Mouse (Mus musculus): ENCODE measurements around the gene Orai3.

The Orai3 gene

GRCm38 (mm10) chr7:127799738-127800137 is 30.1 kb downstream of the Orai3 start:
- DNase-seq, result no peak

DNA sequence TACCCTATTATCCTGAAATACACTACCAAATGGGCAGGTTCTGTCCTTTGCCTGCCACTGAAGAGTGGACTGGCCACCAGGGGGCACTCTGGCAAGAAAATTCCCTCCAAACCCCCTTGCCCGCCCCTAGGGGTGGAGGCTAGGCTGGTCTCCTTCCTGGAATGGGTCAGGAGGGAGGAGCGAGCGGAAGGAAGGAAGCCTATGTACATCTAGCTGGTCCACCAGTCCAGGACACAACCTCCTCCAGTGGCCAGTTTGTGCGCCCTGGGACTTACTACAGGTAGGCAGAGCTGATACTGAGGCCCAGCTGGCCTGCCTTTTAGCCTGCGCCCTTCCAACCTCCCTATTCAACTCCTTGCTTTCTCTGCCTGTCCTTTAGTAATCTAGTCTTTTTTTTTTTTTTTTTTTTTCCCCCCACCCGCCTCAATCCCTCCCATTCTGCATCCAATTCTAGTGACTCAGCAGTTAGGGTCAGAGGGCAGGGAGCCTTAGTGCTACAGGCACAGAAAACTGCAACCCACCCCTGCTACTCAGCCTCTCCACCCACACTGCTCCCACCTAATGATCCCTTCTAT is 30.9 kb downstream of the Orai3 start, which contains the start of gene Hsd3b7:
Gene Hsd3b7 (plus strand): TSS at position 170 of the 575 bp plus-strand sequence.
- peak; percentile 86 for DNase-seq

DNA sequence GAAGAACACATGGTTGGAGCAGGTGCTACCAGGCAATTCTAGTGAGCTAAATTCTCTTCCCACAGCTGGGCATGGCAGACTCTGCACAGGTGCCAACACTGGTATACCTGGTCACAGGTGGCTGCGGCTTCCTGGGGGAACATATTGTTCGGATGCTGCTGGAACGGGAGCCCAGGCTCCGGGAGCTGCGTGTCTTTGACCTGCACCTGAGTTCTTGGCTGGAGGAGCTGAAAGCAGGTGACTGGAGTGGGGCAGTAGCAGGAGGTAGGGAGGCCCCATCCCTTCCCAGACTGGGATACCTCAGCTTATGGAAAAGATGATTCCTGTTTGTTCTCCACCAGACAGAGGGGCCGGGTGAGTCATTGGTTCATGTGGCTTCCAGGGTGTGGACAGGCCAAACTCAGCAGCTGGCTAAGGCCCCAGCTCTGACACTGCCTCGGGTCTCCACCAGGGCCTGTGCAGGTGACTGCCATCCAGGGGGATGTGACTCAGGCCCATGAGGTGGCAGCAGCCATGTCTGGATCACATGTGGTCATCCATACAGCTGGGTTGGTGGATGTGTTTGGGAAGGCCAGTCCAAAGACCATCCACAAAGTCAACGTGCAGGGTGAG is 31.5 kb downstream of the Orai3 start:
- peak; percentile 40 to 57 for DNase-seq

DNA sequence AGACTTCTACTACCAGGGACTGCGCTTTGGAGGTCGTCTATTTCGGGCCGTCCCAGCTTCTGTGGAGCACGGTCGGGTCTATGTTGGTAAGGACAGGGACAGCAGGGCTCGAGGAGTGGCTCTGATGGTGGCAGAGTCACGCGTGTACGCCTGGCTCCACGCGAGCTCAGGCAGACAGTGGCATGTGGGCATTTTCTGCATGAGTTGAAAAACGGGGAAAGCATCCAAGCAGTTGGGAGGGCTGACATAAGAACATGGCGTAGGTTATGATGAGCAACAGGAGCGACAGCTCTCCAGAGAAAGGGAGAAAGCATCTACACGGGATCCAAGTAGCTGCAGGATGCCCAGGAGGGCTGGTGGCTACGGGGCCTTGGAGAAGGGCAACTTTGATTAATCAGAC is 32.7 kb downstream of the Orai3 start:
- peak; percentile 82 to 83 for DNase-seq

GRCm38 (mm10) chr7:127808821-127809220 is 39.2 kb downstream of the Orai3 start:
- no peak for DNase-seq

DNA sequence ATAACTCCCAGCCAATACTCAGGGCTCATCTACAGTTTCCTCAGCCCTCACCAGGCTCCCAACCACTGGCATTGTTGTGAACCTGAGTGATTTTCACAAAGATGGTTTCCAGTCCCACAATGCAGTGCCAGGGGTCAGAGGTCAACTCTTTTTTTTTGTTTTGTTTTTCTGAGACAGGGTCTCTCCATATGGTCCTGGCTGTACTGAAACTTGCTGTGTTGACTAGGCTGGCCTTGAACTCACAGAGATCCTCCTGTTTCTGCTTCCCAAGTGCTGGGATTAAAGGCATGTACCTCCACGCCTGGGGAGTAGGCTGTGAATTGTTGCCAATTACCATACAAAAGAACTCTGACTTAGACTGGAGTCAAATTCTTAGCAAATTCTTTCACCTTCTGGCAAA is 40.2 kb downstream of the Orai3 start:
- no peak for DNase-seq

GRCm38 (mm10) chr7:127810650-127811049 is 41.0 kb downstream of the Orai3 start:
- peak in 1 of 2 experiments; percentile 19 for DNase-seq

GRCm38 (mm10) chr7:127811240-127811639 is 41.6 kb downstream of the Orai3 start:
- peak in 1 of 2 experiments; percentile 25 for DNase-seq

DNA sequence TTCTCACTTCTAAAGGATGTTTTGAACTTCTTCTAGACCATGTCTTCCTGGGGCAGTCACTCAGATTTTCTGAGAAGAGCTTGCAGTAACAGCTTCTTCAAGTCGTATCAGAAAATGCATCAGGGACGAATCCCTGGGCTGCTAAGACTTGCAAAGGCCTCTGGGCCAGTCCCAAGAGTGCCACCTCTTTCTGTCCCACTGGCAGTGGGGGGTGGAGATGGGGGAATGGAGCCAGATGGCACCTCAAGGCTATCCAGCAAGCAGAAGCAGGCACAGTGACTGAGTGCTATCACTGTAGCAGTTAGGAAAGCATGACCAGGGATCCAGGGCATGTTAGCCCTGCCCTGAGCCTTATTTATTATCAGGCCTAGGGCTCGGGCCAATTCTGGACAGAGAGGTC is 42.7 kb downstream of the Orai3 start:
- DNase-seq, result peak; percentile 45 to 55

- no peak for DNase-seq
Measured at GRCm38 (mm10) chr7:127813821-127814220, 44.2 kb downstream of the Orai3 start.

DNA sequence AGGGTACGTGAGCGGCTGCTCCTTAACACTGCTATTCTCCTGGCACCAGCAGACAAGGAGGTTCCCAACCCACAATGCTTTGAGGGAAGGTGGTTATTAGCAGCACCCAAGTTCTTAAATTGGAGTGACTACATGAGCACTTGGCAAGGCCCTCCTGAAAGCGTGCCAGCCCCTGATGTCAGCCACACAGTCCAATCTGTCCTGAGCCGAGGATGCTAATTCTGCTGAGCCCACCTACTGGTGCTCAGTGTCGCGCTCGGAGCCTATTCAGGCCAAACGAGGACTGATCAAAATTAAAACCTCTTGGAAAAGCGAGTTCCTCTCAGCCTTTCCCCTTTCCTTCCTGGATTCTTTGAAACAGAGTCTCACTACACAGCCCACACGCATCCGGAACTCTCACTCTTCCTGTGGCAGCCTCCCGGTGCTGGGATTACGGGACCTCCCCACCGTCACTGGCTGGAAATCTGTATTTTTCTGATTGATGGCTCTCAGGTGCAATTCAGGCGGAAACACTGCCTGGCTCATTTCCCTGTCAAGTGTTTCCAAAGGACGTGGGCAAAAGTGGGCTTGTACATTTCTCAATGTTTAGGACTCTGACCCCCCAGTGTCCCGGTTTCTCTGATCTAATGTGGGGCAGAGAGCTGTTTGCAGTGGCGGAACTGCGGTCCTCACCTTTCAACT is 44.8 kb downstream of the Orai3 start:
- peak; percentile 95 to 96 for DNase-seq

DNA sequence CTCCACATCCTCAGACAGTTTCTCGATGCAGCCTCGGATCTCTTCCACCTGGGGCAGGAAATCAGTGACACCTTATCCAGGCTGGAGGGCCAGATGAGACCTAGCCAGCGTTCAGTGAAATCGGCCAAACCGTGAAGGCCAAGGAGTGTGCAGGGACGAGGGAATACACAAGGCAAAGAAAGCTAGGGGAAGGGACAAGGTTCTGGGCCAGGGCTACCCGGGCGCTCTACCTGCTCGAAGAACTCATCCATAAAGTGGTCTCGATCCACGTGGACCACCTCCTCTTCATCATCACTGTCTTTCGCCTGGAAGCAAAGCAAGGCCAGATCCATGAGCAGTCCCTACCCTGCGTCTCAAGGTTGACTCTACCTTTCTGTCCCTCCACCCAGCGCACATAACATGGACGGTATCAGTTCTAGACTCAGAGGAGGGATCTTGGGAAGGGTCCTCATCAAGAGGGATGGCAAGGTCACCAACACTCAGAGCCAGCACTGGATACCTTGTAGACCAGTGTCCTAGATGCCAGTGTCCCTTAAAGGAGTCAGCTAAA is 45.6 kb downstream of the Orai3 start:
- DNase-seq, result no peak

DNA sequence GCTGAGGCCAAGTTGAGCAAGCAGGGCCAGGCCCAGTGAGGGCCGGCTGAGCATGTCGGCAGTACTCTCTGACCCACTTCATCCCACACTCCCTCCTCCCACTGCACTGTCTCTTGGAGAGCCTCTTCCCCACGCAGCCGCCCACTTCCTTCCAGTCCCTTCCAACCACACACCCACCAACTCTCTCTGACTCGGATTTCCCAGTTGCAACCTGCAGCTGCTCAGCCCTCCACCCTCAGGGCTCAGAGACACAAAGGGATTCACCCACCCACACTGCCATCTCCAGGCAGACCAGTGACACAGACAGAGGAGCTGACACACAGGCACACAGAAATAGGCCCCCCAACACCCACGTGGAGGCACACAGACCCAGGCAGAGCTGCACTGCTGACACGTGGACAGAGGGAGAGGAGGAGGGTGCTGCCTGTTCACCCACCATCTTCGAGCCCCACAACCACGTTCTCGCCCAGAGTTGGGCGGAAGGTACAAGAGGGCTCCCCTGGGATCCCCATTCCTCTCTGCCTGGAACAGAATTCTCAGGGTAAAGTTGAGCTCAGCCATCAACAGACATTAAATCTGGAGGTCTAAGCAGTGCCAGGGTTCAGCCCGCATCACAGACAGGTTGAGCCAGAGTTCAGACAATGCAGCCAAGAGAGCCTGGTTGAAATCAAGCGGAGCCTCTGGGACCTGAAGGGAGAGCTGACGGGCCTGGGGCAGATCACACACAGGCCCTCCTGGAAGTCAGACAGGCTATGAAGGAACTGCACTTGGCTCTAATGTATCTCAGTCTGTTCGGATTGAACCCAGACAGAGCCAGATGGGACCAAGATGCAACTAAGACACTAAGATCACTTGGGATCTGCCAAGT is 46.6 kb downstream of the Orai3 start:
- DNase-seq, result peak; percentile 59 to 67

- peak; percentile 42 for DNase-seq
Measured at GRCm38 (mm10) chr7:127817053-127817452, 47.4 kb downstream of the Orai3 start.

- DNase-seq, result no peak
Measured at GRCm38 (mm10) chr7:127817776-127818175, 48.2 kb downstream of the Orai3 start.

DNA sequence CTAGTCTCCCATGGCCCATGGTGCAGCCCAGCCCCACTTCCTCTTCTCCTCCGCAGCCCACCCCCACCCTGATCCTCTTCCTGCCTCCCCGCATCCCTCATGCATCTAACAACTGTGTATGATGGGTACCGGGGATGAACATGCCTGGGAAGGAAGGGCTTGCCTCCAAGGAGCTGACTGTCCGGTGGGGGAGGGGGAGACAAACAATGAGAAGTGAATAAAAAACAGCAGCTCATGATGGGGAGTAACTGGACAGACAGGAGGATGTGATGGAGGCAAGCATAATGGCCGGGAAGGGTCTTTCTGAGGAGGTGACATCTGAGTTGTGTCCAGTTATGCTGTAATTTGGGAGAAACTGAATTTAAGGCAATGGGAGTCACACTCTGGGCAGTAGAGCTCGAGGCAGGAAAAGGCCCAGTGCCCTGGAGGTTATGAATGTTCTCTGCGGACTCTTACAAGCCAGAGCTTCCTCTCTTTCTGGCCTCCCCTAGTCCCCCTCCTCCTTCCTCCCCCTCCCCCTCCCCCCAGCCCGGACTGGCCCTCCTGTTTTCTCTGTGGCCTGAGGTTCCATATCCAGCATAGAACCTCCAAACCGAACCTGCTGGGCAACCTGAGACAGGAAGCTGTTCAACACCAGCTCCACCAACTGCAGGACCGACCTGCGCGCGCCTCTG is 51.4 kb downstream of the Orai3 start:
- DNase-seq, result no peak

GRCm38 (mm10) chr7:127822494-127822893 is 52.9 kb downstream of the Orai3 start:
- DNase-seq, result no peak

GRCm38 (mm10) chr7:127823236-127824171 is 53.9 kb downstream of the Orai3 start:
- DNase-seq, result peak; percentile 58 to 71

GRCm38 (mm10) chr7:127824176-127824871 is 54.7 kb downstream of the Orai3 start, which contains the start of the genes Stx4a and Stx1b:
Gene Stx4a (plus strand): TSS chr7:127824294.
Gene Stx1b (minus strand): TSS chr7:127824549.
- peak; percentile 81 to 83 for DNase-seq
